Mouse (Mus musculus): ENCODE results near the gene Apoh.

Apoh gene

DNA sequence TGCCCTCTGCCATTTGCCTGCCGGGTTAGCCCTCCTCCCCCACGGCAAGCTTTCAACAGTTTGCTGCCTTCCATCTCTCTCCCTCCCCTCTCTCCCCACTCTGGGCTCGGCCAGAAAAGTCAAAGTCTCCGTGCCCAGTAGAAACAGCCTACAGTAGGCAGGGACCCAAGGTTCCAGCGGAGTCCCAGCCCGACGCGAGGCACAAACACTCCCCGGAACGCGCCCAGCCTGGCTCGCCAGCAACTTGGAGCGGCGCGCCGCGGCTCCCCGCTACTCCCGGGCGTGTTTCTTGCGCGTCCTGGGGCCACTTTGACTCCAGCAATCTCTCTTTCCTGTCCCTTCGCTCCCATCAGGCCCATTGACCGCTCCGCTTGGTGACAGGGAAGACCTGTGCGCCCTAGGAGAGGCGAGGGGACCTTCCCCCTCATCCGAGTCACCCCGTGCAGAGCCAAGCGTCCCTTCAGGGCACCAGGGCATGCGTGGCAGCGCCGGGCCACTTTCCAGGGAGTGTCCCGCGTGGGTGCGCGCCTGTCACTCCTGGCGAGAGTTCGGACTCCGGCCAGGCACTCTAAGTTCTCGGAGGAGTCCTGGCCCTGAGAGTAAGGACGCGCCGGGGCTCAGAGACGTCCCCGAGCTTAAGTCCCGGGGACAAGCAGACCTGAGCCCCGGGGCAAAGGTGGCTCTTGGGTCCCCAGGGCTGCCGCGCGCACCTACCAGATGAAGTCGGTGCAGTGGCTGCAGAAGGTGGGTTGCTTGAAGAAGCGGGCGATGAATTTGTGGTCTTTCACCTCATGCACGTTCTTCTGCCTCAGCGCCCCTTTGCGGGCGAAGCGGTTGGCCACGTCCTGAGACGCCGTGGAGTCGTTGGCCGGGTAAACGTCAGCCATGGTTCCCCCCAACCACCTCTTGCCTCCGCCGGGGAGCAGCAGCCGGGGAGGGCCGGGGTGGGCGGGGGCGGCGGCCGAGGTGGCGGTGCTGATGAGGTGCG, at the start of gene Apoh:
TSS of gene Apoh (plus strand) at position 574 of the 988 bp plus-strand sequence.
- peak; percentile 41 to 46 for DNase-seq

GRCm38 (mm10) chr11:108293843-108294242, 49.3 kb upstream of the Apoh start:
- DNase-seq: no peak

DNA sequence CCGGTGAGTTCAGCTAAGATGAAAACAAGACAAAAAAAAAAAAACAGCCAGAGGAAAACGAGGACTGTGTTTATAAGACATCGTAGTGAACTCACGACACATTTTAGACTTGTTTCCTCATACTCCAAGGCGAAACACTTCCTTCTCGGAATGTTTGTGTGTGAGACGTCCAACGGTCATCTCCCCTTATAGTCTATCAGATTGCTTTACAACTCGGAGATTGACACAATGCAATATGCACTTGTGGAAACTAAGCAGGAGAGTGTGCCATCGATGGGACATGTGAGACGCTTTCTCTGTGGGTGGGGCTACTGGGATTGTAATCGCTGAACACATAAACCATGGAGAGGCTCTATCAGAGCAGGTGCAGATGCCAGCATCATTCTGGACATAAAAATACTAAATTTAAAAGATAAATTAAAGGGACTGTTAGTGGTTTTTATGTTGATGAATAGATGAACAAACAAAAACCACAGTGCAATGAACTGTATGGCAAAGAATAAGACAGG, 48.8 kb upstream of the Apoh start:
- no peak for DNase-seq

DNA sequence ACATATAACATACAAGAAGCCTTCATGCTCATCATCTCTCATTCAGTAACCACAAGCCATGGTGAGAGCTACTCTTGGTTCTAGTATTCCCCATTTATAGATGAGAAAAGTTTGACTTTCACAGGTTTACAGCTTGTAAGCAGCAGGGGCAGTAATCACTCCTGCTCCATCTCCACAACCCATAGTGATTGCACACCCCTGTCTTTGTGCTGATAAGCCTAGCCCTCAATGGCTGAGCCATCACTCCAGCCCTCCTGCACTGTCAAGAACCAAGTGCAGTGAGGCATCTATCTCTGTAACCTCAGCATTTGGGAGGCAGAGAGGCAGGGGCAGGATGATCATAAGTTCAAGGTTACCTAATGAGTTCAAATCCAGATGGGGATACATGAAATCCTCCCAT, 47.8 kb upstream of the Apoh start:
- DNase-seq: no peak

DNA sequence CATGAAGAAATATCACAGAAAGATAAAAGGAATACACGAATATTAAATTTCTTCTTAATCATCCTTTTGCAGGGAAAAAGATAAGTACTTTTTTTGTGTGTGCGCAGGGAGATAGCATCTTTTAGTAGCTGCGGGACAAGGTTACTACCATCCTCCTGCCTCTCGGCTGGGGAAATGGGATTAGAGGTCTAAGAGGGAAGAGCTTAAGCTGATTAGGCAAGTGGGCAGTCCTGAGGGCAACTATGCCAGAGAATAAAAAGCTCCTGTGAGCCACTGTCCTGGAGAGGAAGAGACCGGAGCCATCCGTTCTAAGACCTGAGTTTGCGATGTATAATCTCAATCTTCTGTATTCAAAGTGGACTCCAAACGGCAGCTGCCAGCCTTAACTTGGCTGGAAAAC, 45.2 kb upstream of the Apoh start:
- DNase-seq: no peak

DNA sequence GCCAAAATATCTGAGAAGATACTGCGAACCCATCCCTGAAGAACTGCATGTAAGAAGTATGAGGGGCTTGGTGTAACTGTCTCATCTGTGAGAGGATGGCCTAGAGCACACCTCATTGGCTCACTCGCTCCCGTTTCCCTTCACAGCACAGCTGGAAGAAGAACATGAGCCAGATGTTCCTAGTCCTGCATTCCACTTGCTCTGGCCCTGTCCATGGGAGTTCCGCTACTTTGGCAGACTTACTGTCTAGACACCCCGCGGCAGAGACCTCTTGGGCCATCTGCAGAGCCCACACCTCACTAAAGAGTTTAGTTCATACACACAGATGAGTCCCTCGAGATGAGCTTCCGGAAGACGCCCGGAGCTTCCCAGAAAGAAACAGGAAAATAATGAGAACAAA, 43.2 kb upstream of the Apoh start:
- DNase-seq: no peak

- DNase-seq: no peak
These were observed 42.7 kb upstream of the Apoh start for GRCm38 (mm10) chr11:108300443-108300842.

- DNase-seq: no peak
These were observed 42.1 kb upstream of the Apoh start for GRCm38 (mm10) chr11:108301036-108301435.

- no peak for DNase-seq
These were observed 41.2 kb upstream of the Apoh start for GRCm38 (mm10) chr11:108301796-108302490.

- no peak for DNase-seq
These were observed 39.4 kb upstream of the Apoh start for GRCm38 (mm10) chr11:108303787-108304186.

DNA sequence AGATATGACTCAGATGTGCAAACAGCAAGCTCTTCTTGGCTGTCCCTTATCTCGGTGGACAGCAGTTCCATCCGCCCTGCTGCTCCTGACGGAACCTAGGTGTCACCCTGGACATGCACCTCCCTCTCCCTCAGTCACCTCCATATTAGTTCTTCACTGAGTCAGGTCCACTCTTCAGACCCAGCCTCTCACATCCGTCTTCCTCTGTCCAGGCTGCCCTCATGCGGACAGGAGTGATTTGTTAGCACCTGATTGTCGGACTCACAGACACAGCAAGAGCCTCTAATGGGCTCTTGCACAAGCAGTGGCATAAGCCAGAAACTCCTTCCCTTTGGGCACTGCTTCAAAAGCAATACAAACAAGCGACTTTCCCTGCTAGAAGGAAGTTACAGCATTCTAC, 35.9 kb upstream of the Apoh start:
- DNase-seq: peak; percentile 67 to 81

DNA sequence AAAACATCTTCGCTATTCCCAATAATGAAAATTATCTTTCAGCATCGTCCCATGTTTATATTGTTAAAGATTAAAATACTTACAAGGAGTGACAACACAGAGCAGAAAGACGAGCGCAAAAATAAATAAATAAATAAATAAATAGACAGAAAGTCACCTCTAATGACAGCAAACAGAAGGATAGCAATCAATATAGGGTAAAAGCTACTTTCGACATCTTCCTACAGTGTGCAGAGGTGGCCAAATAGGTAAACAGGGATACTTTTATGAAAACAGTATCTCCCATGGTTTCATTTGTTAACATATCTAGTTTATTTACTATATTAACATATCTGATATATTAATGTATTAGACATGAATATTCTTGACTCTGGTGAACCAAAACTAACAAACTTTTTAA, 34.9 kb upstream of the Apoh start:
- DNase-seq: no peak

- DNase-seq: no peak
These were observed 33.4 kb upstream of the Apoh start for GRCm38 (mm10) chr11:108309791-108310190.

DNA sequence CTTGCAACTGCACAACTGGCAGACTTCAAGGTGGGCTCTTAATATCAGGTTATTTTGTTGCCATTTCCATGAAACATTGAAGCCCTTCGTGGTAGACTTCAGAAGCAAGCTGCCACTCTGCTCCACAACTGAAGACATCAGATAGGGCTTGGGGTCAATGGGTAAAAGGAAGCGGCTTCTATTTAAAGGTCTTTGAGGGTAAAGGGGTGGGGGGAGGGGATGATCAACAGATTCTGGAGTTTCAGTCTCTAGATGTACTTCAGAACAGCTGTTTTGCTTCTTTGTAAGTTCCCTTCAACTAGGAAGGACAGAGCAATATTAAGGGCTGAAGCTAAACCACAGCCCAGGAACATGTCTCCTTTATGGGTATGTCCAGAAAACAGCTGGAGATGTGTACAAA, 31.2 kb upstream of the Apoh start:
- no peak for DNase-seq

GRCm38 (mm10) chr11:108312516-108312915, 30.6 kb upstream of the Apoh start:
- DNase-seq: no peak

DNA sequence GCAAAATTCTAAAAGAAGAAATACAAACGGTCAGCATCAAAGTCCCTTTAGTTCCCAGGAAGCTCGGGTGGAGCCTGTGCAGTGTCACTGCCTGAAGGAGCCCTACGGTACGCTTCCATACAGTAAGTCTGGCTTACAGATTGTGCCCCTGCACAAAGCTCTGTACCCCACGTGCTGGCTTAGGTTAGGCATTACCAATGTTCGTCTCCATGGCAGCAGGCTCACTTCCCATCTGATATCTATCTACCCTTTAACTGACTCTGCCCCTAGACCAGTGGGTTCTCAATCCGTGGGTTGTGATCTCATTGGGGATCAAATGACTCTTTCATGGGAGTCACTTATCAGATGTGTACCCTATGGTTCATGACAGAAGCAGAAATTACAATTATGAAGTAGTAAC, 27.4 kb upstream of the Apoh start:
- no peak for DNase-seq

DNA sequence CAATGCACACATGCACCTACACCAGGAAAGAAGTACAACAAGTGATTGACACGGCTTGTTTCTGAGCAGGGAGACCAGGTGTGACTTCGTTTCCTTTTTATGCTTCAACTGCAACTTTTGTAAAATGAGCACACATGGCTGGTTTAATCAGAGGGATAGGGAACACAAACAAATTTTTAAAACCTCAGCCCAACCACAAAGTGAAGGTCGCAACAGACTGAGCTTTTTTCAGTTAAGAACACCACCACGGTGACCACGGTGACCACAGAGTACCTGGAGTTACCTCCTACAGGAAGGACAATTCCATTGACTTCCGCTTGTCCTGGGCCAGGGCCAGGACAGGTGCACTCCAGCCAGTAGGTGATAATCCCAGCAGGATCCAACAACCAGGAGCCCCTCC, 25.3 kb upstream of the Apoh start:
- peak in 1 of 2 experiments; percentile 30 for DNase-seq

DNA sequence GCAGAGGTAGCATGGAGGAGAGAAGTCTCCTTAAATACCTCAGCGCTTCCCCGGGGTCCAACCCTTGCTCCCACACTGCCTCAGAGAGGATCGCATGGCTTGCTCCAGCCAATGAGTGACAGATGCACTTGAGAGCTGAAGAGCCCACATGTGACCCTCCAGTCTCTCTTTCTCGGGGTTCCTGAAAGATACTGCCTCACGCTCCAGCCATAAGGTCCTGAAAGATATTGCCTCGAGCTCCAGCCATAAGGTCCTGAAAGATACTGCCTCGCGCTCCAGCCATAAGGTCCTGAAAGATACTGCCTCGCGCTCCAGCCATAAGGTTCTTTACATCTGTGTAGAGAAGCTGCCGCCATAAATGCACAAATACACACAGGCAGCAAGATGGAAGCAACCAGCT, 24.0 kb upstream of the Apoh start:
- DNase-seq: no peak

- no peak for DNase-seq
These were observed 22.6 kb upstream of the Apoh start for GRCm38 (mm10) chr11:108320561-108320960.

GRCm38 (mm10) chr11:108322156-108322555, 21.0 kb upstream of the Apoh start:
- no peak for DNase-seq

DNA sequence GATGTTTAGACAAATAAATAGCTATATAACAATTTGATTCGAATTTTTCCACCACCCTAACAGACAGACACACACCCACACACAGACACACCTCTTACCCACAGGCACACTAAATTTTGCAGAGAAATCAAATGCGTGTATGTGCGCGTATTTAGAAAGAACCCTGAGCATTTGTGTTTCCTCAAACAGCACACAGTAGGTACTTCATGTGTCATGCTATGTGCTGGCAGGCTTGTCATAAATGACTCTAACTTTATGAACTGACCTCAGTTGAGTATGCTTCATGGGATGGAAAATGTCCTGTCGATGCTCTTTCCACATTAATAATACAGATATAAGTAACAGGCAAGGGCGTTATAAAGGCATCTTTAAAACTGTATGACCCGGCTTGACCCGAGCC, 17.2 kb upstream of the Apoh start:
- no peak for DNase-seq

GRCm38 (mm10) chr11:108330818-108331217, 12.3 kb upstream of the Apoh start:
- DNase-seq: peak; percentile 56 to 65

- no peak for DNase-seq
These were observed 10.1 kb upstream of the Apoh start for GRCm38 (mm10) chr11:108333006-108333405.

Data from lung, adult 18-20 months (tissue).